Mouse (Mus musculus) lung, postnatal 0 days (tissue): Measurements from ENCODE around the gene Olfr498. TPM values are rescaled to one million over a fixed set of nuclear protein-coding genes. Genes with fewer than 3 reads are reported as not detected.

Experiments used
- ATAC-seq: fragments of 200-750 bp; cut with Nextera tagmentation; 2 replicates; pipeline ENCODE4 v1.8.0; 2017; ENCODE audit warnings: moderate library complexity
- DNase-seq: peaks from one replicate; pipeline ENCODE4 v3.0.0-alpha.2; 2016; ENCODE audit warnings: low spot score
- H3K27ac ChIP-seq: fragments of 300-500 bp; sonication (generic); 2 replicates; pipeline ENCODE4 v1.5.1; 2014; ENCODE audit warnings: antibody characterized with exemption, mild to moderate bottlenecking, low read length, mixed read lengths
- H3K27me3 ChIP-seq: fragments of 300-500 bp; sonication (generic); replicated peaks from 2 replicates; pipeline ENCODE4 v1.6.1; 2014; ENCODE audit warnings: low read length, mixed read lengths; ENCODE audit not compliant: insufficient read depth
- H3K36me3 ChIP-seq: fragments of 300-500 bp; sonication (generic); 2 replicates; pipeline ENCODE4 v1.6.1; 2014; ENCODE audit warnings: low read length, mixed read lengths; ENCODE audit not compliant: insufficient read depth
- H3K4me1 ChIP-seq: fragments of 300-500 bp; sonication (generic); 2 replicates; pipeline ENCODE4 v1.6.1; 2014; ENCODE audit warnings: antibody characterized with exemption, low read depth, low read length, mixed read lengths; ENCODE audit not compliant: insufficient read depth
- H3K4me2 ChIP-seq: fragments of 300-500 bp; sonication (generic); replicated peaks from 2 replicates; pipeline ENCODE4 v1.6.1; 2014; ENCODE audit warnings: low read depth, mild to moderate bottlenecking, low read length, moderate library complexity, mixed read lengths
- H3K4me3 ChIP-seq: fragments of 300-500 bp; sonication (generic); 2 replicates; pipeline ENCODE4 v1.5.1; 2014; ENCODE audit warnings: low read depth, low read length
- H3K9ac ChIP-seq: fragments of 300-500 bp; sonication (generic); replicated peaks from 2 replicates; pipeline ENCODE4 v1.6.1; 2014; ENCODE audit warnings: low read depth, mild to moderate bottlenecking
- H3K9me3 ChIP-seq: fragments of 300-500 bp; sonication (generic); 2 replicates; pipeline ENCODE4 v1.6.1; 2016; ENCODE audit warnings: low read length, mixed read lengths
- CTCF ChIP-seq: IDR thresholded peaks from 2 replicates; pipeline ENCODE4 v1.5.1; 2016; ENCODE audit warnings: antibody characterized with exemption, mild to moderate bottlenecking
- EP300 ChIP-seq: IDR thresholded peaks from 2 replicates; pipeline ENCODE4 v1.6.1; 2016; ENCODE audit warnings: antibody characterized with exemption, mild to moderate bottlenecking, control low read depth
- WGBS: fragments of 180-500 bp; shearing (Covaris S2); extraction: QIAGEN DNeasy Blood & Tissue Kit; methylation state at CpG from one replicate; pipeline ENCODE4 v1.1.7; 2014; 5-methylcytosine and 5-hydroxymethylcytosine counted together
- polyA plus RNA-seq: library from polyadenylated mRNA; unstranded; fragments of >200 nt; fragmentation: Nextera tagmentation; extraction: Ambion mirVana; gene quantifications from 2 replicates; pipeline ENCODE4 v1.2.1, GENCODE M21; 2015

The Olfr498 gene
- not detected in 2 replicates for polyA plus RNA-seq

- Histone ChIP-seq H3K36me3 (no peaks in the 10 kb centered on the region), H3K4me2 (no peak within 1 kb of the TSS), H3K9me3 (no peaks in the 10 kb centered on the region), H3K27me3 (no peaks in the 10 kb centered on the region), H3K27ac (no peak within 1 kb of the TSS), H3K4me3 (no peak within 1 kb of the TSS), H3K4me1 (no peaks in the 10 kb centered on the region), H3K9ac (no peak within 1 kb of the TSS)
- TF ChIP-seq CTCF (no peak), EP300 (no peak)
- ATAC-seq = no peak
- 80% methylated on average over 1 of the region's 1 CpGs for WGBS
- DNase-seq = no peak
Measured at GRCm38 (mm10) chr7:108465026-108465425, at the start of gene Olfr498. TSS of gene Olfr498 (plus strand) at chr7:108465326.

- Histone ChIP-seq H3K4me3 (no peak within 1 kb of the TSS), H3K9ac (no peak within 1 kb of the TSS), H3K36me3 (no peaks in the 10 kb centered on the region), H3K27ac (no peak within 1 kb of the TSS), H3K4me2 (no peak within 1 kb of the TSS), H3K27me3 (no peaks in the 10 kb centered on the region), H3K4me1 (no peaks in the 10 kb centered on the region), H3K9me3 (no peaks in the 10 kb centered on the region)
- 68% methylated on average over 2 of the region's 2 CpGs for WGBS
- DNase-seq (no peak), ATAC-seq (no peak)
- TF ChIP-seq CTCF (no peak), EP300 (no peak)
Measured at GRCm38 (mm10) chr7:108420121-108420520, 45.0 kb upstream of the Olfr498 start, which contains the start of gene Olfr497. TSS of gene Olfr497 (plus strand) at chr7:108420421.

Other genes with a start within 250 kb of the Olfr498 start
- gene Olfr488, start 207.0 kb upstream of the Olfr498 start, polyA plus RNA-seq = not detected in 2 replicates
- not detected in 2 replicates for gene Olfr490, start 176.4 kb upstream of the Olfr498 start, polyA plus RNA-seq
- gene Olfr491, start 151.9 kb upstream of the Olfr498 start, polyA plus RNA-seq = not detected in 2 replicates
- not detected in 2 replicates for gene Olfr492, start 141.7 kb upstream of the Olfr498 start, polyA plus RNA-seq
- gene Olfr493, start 118.3 kb upstream of the Olfr498 start, polyA plus RNA-seq = not detected in 2 replicates
- gene Olfr494, start 100.0 kb upstream of the Olfr498 start, polyA plus RNA-seq = not detected in 2 replicates
- gene Olfr495, start 72.2 kb upstream of the Olfr498 start, polyA plus RNA-seq = not detected in 2 replicates
- gene Olfr497, start 44.9 kb upstream of the Olfr498 start, polyA plus RNA-seq = not detected in 2 replicates
- not detected in 2 replicates for gene Olfr502, start 59.7 kb downstream of the Olfr498 start, polyA plus RNA-seq
- gene Olfr503, start 79.2 kb downstream of the Olfr498 start, polyA plus RNA-seq = not detected in 2 replicates
- gene Olfr504, start 100.5 kb downstream of the Olfr498 start, polyA plus RNA-seq = not detected in 2 replicates
- not detected in 2 replicates for gene Olfr506, start 145.5 kb downstream of the Olfr498 start, polyA plus RNA-seq
- gene Olfr507, start 156.5 kb downstream of the Olfr498 start, polyA plus RNA-seq = not detected in 2 replicates
- gene Olfr508, start 164.7 kb downstream of the Olfr498 start, polyA plus RNA-seq = not detected in 2 replicates
- not detected in 2 replicates for gene Olfr509, start 186.6 kb downstream of the Olfr498 start, polyA plus RNA-seq
- gene Olfr510, start 201.1 kb downstream of the Olfr498 start, polyA plus RNA-seq = not detected in 2 replicates
- gene Olfr512, start 248.0 kb downstream of the Olfr498 start, polyA plus RNA-seq = not detected in 2 replicates